Mouse (Mus musculus): ENCODE measurements around the gene Fnip1.

- TF ChIP-seq POLR2A (IDR thresholded peaks at IDR 0.05; ENCODE audit: borderline replicate concordance, control insufficient read depth, low read depth, low read length), result no peak
- no peak for TF ChIP-seq CTCF (IDR thresholded peaks at IDR 0.05; ENCODE audit: control insufficient read depth, insufficient read depth, low read length)
These were observed 10.2 kb upstream of the Fnip1 start for GRCm38 (mm10) chr11:54427695-54428352.
